Mouse (Mus musculus) CH12F3 (cell line): ENCODE measurements around the gene Neurl3.

Source experiments
- in situ Hi-C: fragments of 300-500 bp; cut with MboI; formaldehyde crosslinking; loops from 2 replicates; pipeline ENCODE4 v1.14.3; 2020; ENCODE audit warnings: low sequenced_read_pairs

Gene Neurl3

GRCm38 (mm10) chr1:36261708-36262504 lies 12.6 kb downstream of the Neurl3 start:
- in situ Hi-C loops = loop anchor here (25.0 kb wide), 1 partner anchor 425 kb away; no protein-coding TSS in a partner anchor

GRCm38 (mm10) chr1:36260418-36260817 lies 14.1 kb downstream of the Neurl3 start:
- in situ Hi-C loops = loop anchor here (25.0 kb wide), 1 partner anchor 423 kb away; no protein-coding TSS in a partner anchor

- in situ Hi-C loops = loop anchor here (25.0 kb wide), 1 partner anchor 422 kb away; no protein-coding TSS in a partner anchor
Measured at GRCm38 (mm10) chr1:36259281-36259680, 15.2 kb downstream of the Neurl3 start.

GRCm38 (mm10) chr1:36258631-36259030 lies 15.8 kb downstream of the Neurl3 start:
- in situ Hi-C loops = loop anchor here (25.0 kb wide), 1 partner anchor 421 kb away; no protein-coding TSS in a partner anchor

GRCm38 (mm10) chr1:36257276-36257675 lies 17.2 kb downstream of the Neurl3 start:
- in situ Hi-C loops = loop anchor here (25.0 kb wide), 1 partner anchor 420 kb away; no protein-coding TSS in a partner anchor

GRCm38 (mm10) chr1:36255871-36256640 lies 18.4 kb downstream of the Neurl3 start:
- in situ Hi-C loops = loop anchor here (25.0 kb wide), 1 partner anchor 419 kb away; no protein-coding TSS in a partner anchor

GRCm38 (mm10) chr1:36254635-36255360 lies 19.7 kb downstream of the Neurl3 start:
- in situ Hi-C loops = loop anchor here (25.0 kb wide), 1 partner anchor 417 kb away; no protein-coding TSS in a partner anchor

GRCm38 (mm10) chr1:36252791-36253190 lies 21.7 kb downstream of the Neurl3 start:
- in situ Hi-C loops = loop anchor here (25.0 kb wide), 1 partner anchor 415 kb away; no protein-coding TSS in a partner anchor

- in situ Hi-C loops = loop anchor here (25.0 kb wide), 1 partner anchor 414 kb away; no protein-coding TSS in a partner anchor
Measured at GRCm38 (mm10) chr1:36251426-36251825, 23.1 kb downstream of the Neurl3 start.

GRCm38 (mm10) chr1:36246688-36247087 lies 27.8 kb downstream of the Neurl3 start:
- in situ Hi-C loops = no loop called here

- in situ Hi-C loops = no loop called here
Measured at GRCm38 (mm10) chr1:36244828-36245215, 29.7 kb downstream of the Neurl3 start.

GRCm38 (mm10) chr1:36244058-36244827 lies 30.2 kb downstream of the Neurl3 start, which contains the start of gene Uggt1:
Gene Uggt1, minus strand, starts transcription at chr1:36244720.
- in situ Hi-C loops = no loop called here

GRCm38 (mm10) chr1:36243447-36244057 lies 30.9 kb downstream of the Neurl3 start:
- in situ Hi-C loops = no loop called here

GRCm38 (mm10) chr1:36241903-36242429 lies 32.5 kb downstream of the Neurl3 start:
- in situ Hi-C loops = no loop called here

- in situ Hi-C loops = no loop called here
Measured at GRCm38 (mm10) chr1:36240176-36240575, 34.3 kb downstream of the Neurl3 start.

GRCm38 (mm10) chr1:36239396-36239795 lies 35.1 kb downstream of the Neurl3 start:
- in situ Hi-C loops = no loop called here

GRCm38 (mm10) chr1:36235855-36236254 lies 38.6 kb downstream of the Neurl3 start:
- in situ Hi-C loops = no loop called here

- in situ Hi-C loops = no loop called here
Measured at GRCm38 (mm10) chr1:36235057-36235639, 39.3 kb downstream of the Neurl3 start.

GRCm38 (mm10) chr1:36233218-36233617 lies 41.3 kb downstream of the Neurl3 start:
- in situ Hi-C loops = no loop called here
